Mouse (Mus musculus): ENCODE data around the gene Tm7sf3.

DNA sequence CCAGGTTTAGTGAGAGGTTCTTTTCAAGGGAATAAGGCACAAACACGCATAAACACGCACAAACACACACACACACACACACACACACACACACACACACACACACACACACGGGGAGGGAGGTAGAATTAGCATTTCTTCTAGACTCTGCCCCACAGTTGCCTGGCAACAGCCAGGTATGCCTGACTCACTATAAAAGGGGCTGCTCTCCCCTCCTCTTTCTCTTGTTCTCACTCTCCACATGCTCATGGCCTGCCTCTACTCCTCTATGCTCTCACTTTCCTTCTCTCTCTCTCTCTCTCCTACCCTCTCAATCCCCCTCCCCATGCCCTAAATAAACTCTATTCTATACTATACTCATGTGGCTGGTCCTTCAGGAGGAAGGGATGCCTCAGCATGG, 14.5 kb downstream of the Tm7sf3 start:
- TF ChIP-seq CTCF (IDR thresholded peaks at IDR 0.05; ENCODE audit: extremely low read depth, insufficient read depth, low read length), result no peak
- no peak for TF ChIP-seq POLR2A (IDR thresholded peaks at IDR 0.05; ENCODE audit: extremely low read depth, insufficient read depth, low read length)
